Mouse (Mus musculus) C2C12 (cell line): ENCODE measurements around the gene Akap14.

Experiments used
- CEBPB ChIP-seq: IDR thresholded peaks from one replicate; pipeline ENCODE4 v1.6.1; 2011; ENCODE audit warnings: low read depth, mild to moderate bottlenecking, control low read depth, moderate library complexity
- CTCF ChIP-seq: IDR thresholded peaks from one replicate; pipeline ENCODE4 v1.5.1; 2011; ENCODE audit not compliant: control insufficient read depth, insufficient read depth, insufficient read length
- MAX ChIP-seq: IDR thresholded peaks from one replicate; pipeline ENCODE4 v1.6.1; 2011; ENCODE audit warnings: mild to moderate bottlenecking, control low read depth
- MYOD1 ChIP-seq: IDR thresholded peaks from one replicate; pipeline ENCODE4 v1.6.1; 2011; ENCODE audit warnings: low read depth; ENCODE audit not compliant: control insufficient read depth, insufficient read length
- MYOG ChIP-seq: IDR thresholded peaks from one replicate; pipeline ENCODE4 v1.6.1; 2011; ENCODE audit not compliant: control insufficient read depth, insufficient read length; ENCODE audit errors: extremely low read depth
- USF1 ChIP-seq: IDR thresholded peaks from one replicate; pipeline ENCODE4 v1.6.1; 2011; ENCODE audit warnings: low read depth, mild to moderate bottlenecking, control low read depth, moderate library complexity

- no peak for TF ChIP-seq CTCF
- no peak for TF ChIP-seq MYOD1
- TF ChIP-seq CEBPB, result no peak
- TF ChIP-seq MYOG, result no peak
- no peak for TF ChIP-seq USF1
- no peak for TF ChIP-seq MAX
Observed at GRCm38 (mm10) chrX:37141732-37142131, 26.9 kb downstream of the Akap14 start.
